ENCODE assay signal across 9 mouse cellular contexts in the genomic region with DNA sequence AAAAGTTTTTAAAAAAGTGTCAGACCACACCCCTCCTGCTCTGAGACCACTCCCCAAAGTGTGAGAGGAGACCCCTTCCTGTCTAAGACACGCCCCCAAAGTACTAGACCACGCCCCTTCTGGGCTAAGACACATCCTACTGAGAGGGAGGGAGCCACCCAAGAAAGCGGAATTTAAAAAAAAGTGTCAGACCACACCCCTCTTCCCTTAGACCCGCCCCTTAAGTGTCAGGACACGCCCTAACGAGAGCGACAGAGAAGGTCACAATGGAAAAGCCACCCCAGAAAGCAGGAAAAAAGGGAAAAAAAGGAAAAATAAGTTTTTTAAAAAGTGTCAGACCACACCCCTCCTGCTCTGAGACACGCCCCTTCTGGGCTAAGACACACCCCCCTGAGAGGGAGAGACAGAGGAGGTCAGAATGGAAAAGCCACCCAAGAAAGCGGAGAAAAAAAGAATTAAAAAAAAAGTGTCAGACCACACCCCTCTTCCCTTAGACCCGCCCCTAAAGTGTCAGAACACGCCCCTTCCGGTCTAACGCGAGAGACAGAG. TPM values are rescaled to one million over a fixed set of nuclear protein-coding genes. Genes with fewer than 3 reads are reported as not detected.
A peak's percentile ranks its signal among the peaks of the same experiment; 100 is the strongest.
DNase-seq lines count a peak whose midpoint lies in the region; ATAC-seq lines count a peak whose summit lies in the region.
"Had no signal": no experiment of that assay in that cellular context is flagged by ENCODE, and none has a peak within 500 bp of the region (broad histone marks: within the 10 kb centered on the region; RNA-seq: fewer than 3 reads in every experiment).

No protein-coding gene starts in this region.

- no peak overlapping the region for H3K4me3 ChIP-seq in forebrain, embryonic 11.5 days (ENCODE audit: low read depth, low read length)
- H3K4me3 ChIP-seq in forebrain, embryonic 13.5 days, result no peak overlapping the region; the same call in 1 of the 2 replicates

- H3K9ac ChIP-seq in forebrain, embryonic 11.5 days (ENCODE audit: low read length), result no peak overlapping the region
- H3K9ac ChIP-seq in forebrain, embryonic 13.5 days, result no peak overlapping the region

- peak; percentile 13 for ATAC-seq in forebrain, embryonic 11.5 days (replicated peaks; ENCODE audit: low FRiP score)
- ATAC-seq in forebrain, embryonic 13.5 days, result no peak
- ATAC-seq in erythroblast, adult 5-6 weeks (replicated peaks; ENCODE audit: low FRiP score, poor library complexity, severe bottlenecking), result peak; percentile 52

- peaks cover 45% of the 10 kb centered on the region for H3K9me3 ChIP-seq in forebrain, embryonic 11.5 days (ENCODE audit: control insufficient read depth, low read length)
- H3K9me3 ChIP-seq in forebrain, embryonic 13.5 days (replicated peaks), result peaks cover 54% of the 10 kb centered on the region

- no peaks in the 10 kb centered on the region for H3K27me3 ChIP-seq in forebrain, embryonic 11.5 days (ENCODE audit: control insufficient read depth, insufficient read depth, low read length)
- no peaks in the 10 kb centered on the region for H3K27me3 ChIP-seq in forebrain, embryonic 13.5 days
- no peaks in the 10 kb centered on the region for H3K27me3 ChIP-seq in splenic B cell, adult 2 months (ENCODE audit: control insufficient read depth, insufficient read depth, low read length, poor library complexity, severe bottlenecking)

- no peak overlapping the region for H3K4me2 ChIP-seq in forebrain, embryonic 11.5 days (ENCODE audit: low read depth, low read length, severe bottlenecking)
- no peak overlapping the region for H3K4me2 ChIP-seq in forebrain, embryonic 13.5 days

- peaks cover 37% of the 10 kb centered on the region for H3K36me3 ChIP-seq in forebrain, embryonic 11.5 days (ENCODE audit: control insufficient read depth, insufficient read depth, low read length)
- peaks cover 50% of the 10 kb centered on the region for H3K36me3 ChIP-seq in forebrain, embryonic 13.5 days (ENCODE audit: poor library complexity, severe bottlenecking)
- H3K36me3 ChIP-seq in splenic B cell, adult 2 months (ENCODE audit: control insufficient read depth, insufficient read depth, low read length, poor library complexity, severe bottlenecking), result peaks cover 13% of the 10 kb centered on the region

- no peaks in the 10 kb centered on the region for H3K4me1 ChIP-seq in forebrain, embryonic 11.5 days (replicated peaks; ENCODE audit: control insufficient read depth, insufficient read depth, low read length)
- H3K4me1 ChIP-seq in forebrain, embryonic 13.5 days, result no peaks in the 10 kb centered on the region

- H3K27ac ChIP-seq in forebrain, embryonic 11.5 days (ENCODE audit: low read depth, low read length), result no peak overlapping the region
- H3K27ac ChIP-seq in forebrain, embryonic 13.5 days, result no peak overlapping the region

- DNase-seq in forebrain, embryonic 11.5 days (ENCODE audit: low spot score), result peak; percentile 83
- peak; percentile 94 for DNase-seq in 3T3-L1 (ENCODE audit: low read depth, low spot score)
- peak; percentile 32 for DNase-seq in adrenal gland, adult 2 months
- peak; percentile 92 for DNase-seq in induced T-regulatory cell, adult 2 months (ENCODE audit: low read depth)
- DNase-seq in lung, postnatal 36 days, result peak; percentile 21
- DNase-seq in splenic B cell, adult 2 months (ENCODE audit: low read depth, low spot score), result peak; percentile 86

- 48% methylated on average over 14 of the region's 14 CpGs for WGBS in forebrain, embryonic 11.5 days
- WGBS in forebrain, embryonic 13.5 days, result 54% methylated on average over 14 of the region's 14 CpGs

RNA-seq across cellular contexts. Expression of gene Gm21860, which starts 14.5 kb away (rescaled TPM):
- not detected in 2 replicates for polyA plus RNA-seq in forebrain, embryonic 11.5 days (2014; fragmentation: Nextera tagmentation; extraction: Ambion mirVana)
- not detected in 2 replicates for polyA plus RNA-seq in forebrain, embryonic 13.5 days (2015; fragmentation: Nextera tagmentation; extraction: Ambion mirVana)
- not detected for total RNA-seq in adrenal gland, adult 2 months (2021)
- polyA plus RNA-seq in adrenal gland, adult 2 months (2012; rRNA removed), result not detected in 2 replicates
- not detected in 2 replicates for total RNA-seq in erythroblast, adult 5-6 weeks (2015; ENCODE audit: low replicate concordance)
- total RNA-seq in erythroblast, adult 5-6 weeks (2017; ENCODE audit: low replicate concordance), result not detected in 2 replicates
- total RNA-seq: layer of hippocampus, adult 8-10 months had no signal

RNA-seq across cellular contexts. Expression of gene Gm47283, which starts 44.5 kb away (rescaled TPM):
- not detected in 2 replicates for polyA plus RNA-seq in forebrain, embryonic 11.5 days (2014; fragmentation: Nextera tagmentation; extraction: Ambion mirVana)
- polyA plus RNA-seq in forebrain, embryonic 13.5 days (2015; fragmentation: Nextera tagmentation; extraction: Ambion mirVana), result not detected in 2 replicates
- not detected for total RNA-seq in adrenal gland, adult 2 months (2021)
- not detected in 2 replicates for polyA plus RNA-seq in adrenal gland, adult 2 months (2012; rRNA removed)
- total RNA-seq in erythroblast, adult 5-6 weeks (2015; ENCODE audit: low replicate concordance), result not detected in 2 replicates
- not detected in 2 replicates for total RNA-seq in erythroblast, adult 5-6 weeks (2017; ENCODE audit: low replicate concordance)
- total RNA-seq: layer of hippocampus, adult 8-10 months had no signal

Comparison
In these comparisons a context has a peak if more than half of its experiments do, and no peak if none do; other contexts are left out.
1. DNase-seq: peak in every context shown above with its lines; median percentile 94 in 3T3-L1; 92 in induced T-regulatory cell, adult 2 months; 86 in splenic B cell, adult 2 months; 83 in forebrain, embryonic 11.5 days; 32 in adrenal gland, adult 2 months; 21 in lung, postnatal 36 days.